Mouse (Mus musculus): ENCODE results near the gene Trub1. TPM values are rescaled to one million over a fixed set of nuclear protein-coding genes. Genes with fewer than 3 reads are reported as not detected.

Trub1 gene
- 12.9 and 15.1 TPM in 2 replicates for polyA plus RNA-seq (2015; fragmentation: Nextera tagmentation; extraction: Ambion mirVana)

DNA sequence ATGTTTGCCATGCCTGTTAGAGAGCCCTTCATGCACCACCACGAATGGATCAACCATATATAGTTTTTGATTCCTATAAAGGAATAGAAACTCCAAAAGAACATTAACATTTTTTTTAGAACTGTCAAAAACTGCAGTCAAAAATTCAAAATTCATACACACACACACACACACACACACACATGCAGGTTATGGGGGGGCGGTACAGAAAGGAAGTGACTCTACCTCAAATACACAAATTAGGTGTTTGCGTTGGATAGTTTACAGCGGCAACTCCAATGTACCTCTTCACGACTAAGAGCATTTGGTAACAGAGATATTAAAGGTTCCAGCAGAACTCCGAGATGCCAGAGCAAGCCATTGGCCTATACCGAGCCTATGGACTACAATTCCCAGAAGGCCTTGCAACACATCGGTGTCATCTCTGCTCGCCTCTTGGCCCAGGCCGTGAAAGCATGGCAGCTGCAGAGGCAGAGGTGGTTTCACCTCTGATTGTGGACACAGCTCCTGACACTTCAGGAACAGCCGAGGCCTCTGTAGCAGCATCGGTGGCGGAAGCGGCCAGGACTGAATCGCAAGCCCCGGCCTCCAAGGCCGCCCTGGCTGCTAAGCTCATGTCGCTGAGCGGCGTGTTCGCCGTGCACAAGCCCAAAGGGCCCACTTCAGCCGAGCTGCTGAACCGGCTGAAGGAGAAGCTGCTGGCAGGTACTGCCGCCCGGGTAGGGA is at the start of gene Trub1:
Gene Trub1 (plus strand): TSS at position 421 of the 726 bp plus-strand sequence.

Other genes starting within 250 kb of the Trub1 start
- 25.6 and 30.3 TPM in 2 replicates for gene Ablim1, start 138.0 kb upstream of the Trub1 start, polyA plus RNA-seq (2015; fragmentation: Nextera tagmentation; extraction: Ambion mirVana)
- gene Fam160b1, start 92.2 kb upstream of the Trub1 start, polyA plus RNA-seq (2015; fragmentation: Nextera tagmentation; extraction: Ambion mirVana): 7.0 and 7.3 TPM in 2 replicates
- 1.7 and 1.9 TPM in 2 replicates for gene Atrnl1, start 158.1 kb downstream of the Trub1 start, polyA plus RNA-seq (2015; fragmentation: Nextera tagmentation; extraction: Ambion mirVana)

Measured in skeletal muscle tissue, postnatal 0 days (tissue).